ENCODE assay signal across 12 mouse cellular contexts in the genomic region with DNA sequence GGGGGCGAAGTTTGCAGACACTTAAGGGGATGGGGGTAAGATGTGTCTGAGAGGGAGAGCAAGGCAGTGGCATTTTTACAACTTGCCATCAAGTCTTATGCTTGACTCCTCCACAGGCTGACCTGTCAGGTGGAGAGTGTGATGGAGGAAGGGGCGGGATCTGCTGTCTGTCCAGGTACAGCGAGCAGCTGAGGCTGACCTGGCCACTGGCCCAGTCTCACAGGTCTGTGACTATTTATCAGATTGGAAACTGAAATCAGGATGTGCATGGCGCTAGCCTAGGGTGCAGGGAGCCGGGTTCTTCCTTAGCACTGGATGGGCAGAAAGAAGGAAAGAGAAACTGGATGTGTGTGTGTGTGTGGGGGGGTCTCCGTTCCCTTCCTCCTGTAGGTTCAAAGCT. TPM values are rescaled to one million over a fixed set of nuclear protein-coding genes. Genes with fewer than 3 reads are reported as not detected.
DNase-seq lines count a peak whose midpoint lies in the region; ATAC-seq and TF ChIP-seq lines count a peak whose summit lies in the region.
"Had no signal": no experiment of that assay in that cellular context is flagged by ENCODE, and none has a peak within 500 bp of the region (broad histone marks: within the 10 kb centered on the region; RNA-seq: fewer than 3 reads in every experiment).

No protein-coding gene starts in this region.

- TF ChIP-seq CTCF in kidney, postnatal 0 days (IDR thresholded peaks at IDR 0.05; ENCODE audit: low read depth), result no peak

- 53% methylated on average over 6 of the region's 6 CpGs for WGBS in heart, embryonic 11.5 days (ENCODE audit: insufficient replicate concordance)
- 55% methylated on average over 6 of the region's 6 CpGs for WGBS in lung, embryonic 15.5 days
- WGBS in kidney, postnatal 0 days, result 41% methylated on average over 6 of the region's 6 CpGs
- WGBS in stomach, embryonic 14.5 days, result 45% methylated on average over 6 of the region's 6 CpGs

- H3K27ac ChIP-seq in heart, embryonic 11.5 days (ENCODE audit: low read depth, low read length), result no peak overlapping the region
- peak overlapping the region; percentile 16; the same call in 1 of the 2 replicates for H3K27ac ChIP-seq in lung, embryonic 15.5 days
- no peak overlapping the region for H3K27ac ChIP-seq in kidney, postnatal 0 days
- H3K27ac ChIP-seq in stomach, embryonic 14.5 days (ENCODE audit: low read length), result no peak overlapping the region
- H3K27ac ChIP-seq: midbrain, embryonic 13.5 days had no signal

- ATAC-seq in heart, embryonic 11.5 days (replicated peaks; ENCODE audit: insufficient number of reproducible peaks, low FRiP score, low TSS enrichment), result no peak
- ATAC-seq in lung, embryonic 15.5 days (ENCODE audit: borderline replicate concordance, extremely low read depth, low FRiP score, low TSS enrichment), result no peak
- no peak for ATAC-seq in kidney, postnatal 0 days (replicated peaks; ENCODE audit: low FRiP score, low read depth)
- no peak for ATAC-seq in stomach, embryonic 14.5 days (ENCODE audit: insufficient number of reproducible peaks, insufficient read depth, low FRiP score, low read depth)
- ATAC-seq: inflammation-experienced regulatory T-cells, adult 6 months; midbrain, embryonic 13.5 days had no signal

- H3K36me3 ChIP-seq in heart, embryonic 11.5 days (ENCODE audit: control insufficient read depth, insufficient read depth, low read length), result no peaks in the 10 kb centered on the region
- H3K36me3 ChIP-seq in lung, embryonic 15.5 days, result no peaks in the 10 kb centered on the region
- no peaks in the 10 kb centered on the region for H3K36me3 ChIP-seq in kidney, postnatal 0 days (ENCODE audit: insufficient read depth, low read length)
- H3K36me3 ChIP-seq in stomach, embryonic 14.5 days (ENCODE audit: control insufficient read depth, insufficient read depth, low read length), result no peaks in the 10 kb centered on the region
- H3K36me3 ChIP-seq: midbrain, embryonic 13.5 days had no signal

- no peak for DNase-seq in heart, postnatal 10 days
- no peak for DNase-seq in lung, postnatal 4 days
- no peak for DNase-seq in kidney, postnatal 0 days (ENCODE audit: low spot score)
- DNase-seq in embryo, embryonic 10 days (ENCODE audit: low spot score), result no peak
- no peak for DNase-seq in right cerebral cortex, adult 2 months (ENCODE audit: low spot score in 2 of 2)
- DNase-seq: cerebellum, postnatal 10 days; gastrocnemius, postnatal 25 days had no signal

- H3K27me3 ChIP-seq in heart, embryonic 11.5 days (ENCODE audit: control insufficient read depth, insufficient read depth, low read length), result peaks cover 14% of the 10 kb centered on the region
- H3K27me3 ChIP-seq in lung, embryonic 15.5 days, result peaks cover 8% of the 10 kb centered on the region; the same call in 1 of the 2 replicates
- no peaks in the 10 kb centered on the region for H3K27me3 ChIP-seq in kidney, postnatal 0 days (ENCODE audit: insufficient read depth, low read length)
- H3K27me3 ChIP-seq in stomach, embryonic 14.5 days (ENCODE audit: control insufficient read depth, insufficient read depth, low read length), result peaks cover 3% of the 10 kb centered on the region; the same call in 1 of the 2 replicates

- H3K9ac ChIP-seq in heart, embryonic 11.5 days (ENCODE audit: low read depth, low read length), result no peak overlapping the region
- H3K9ac ChIP-seq in lung, embryonic 15.5 days, result no peak overlapping the region
- no peak overlapping the region for H3K9ac ChIP-seq in kidney, postnatal 0 days (ENCODE audit: low read depth, low read length)
- no peak overlapping the region for H3K9ac ChIP-seq in stomach, embryonic 14.5 days (replicated peaks; ENCODE audit: low read depth, low read length)
- H3K9ac ChIP-seq: midbrain, embryonic 13.5 days had no signal

- H3K9me3 ChIP-seq in heart, embryonic 11.5 days (replicated peaks; ENCODE audit: control insufficient read depth, low read length), result no peaks in the 10 kb centered on the region
- no peaks in the 10 kb centered on the region for H3K9me3 ChIP-seq in lung, embryonic 15.5 days
- H3K9me3 ChIP-seq in kidney, postnatal 0 days (replicated peaks; ENCODE audit: low read length), result no peaks in the 10 kb centered on the region
- H3K9me3 ChIP-seq in stomach, embryonic 14.5 days (ENCODE audit: control insufficient read depth, low read depth, low read length), result no peaks in the 10 kb centered on the region
- H3K9me3 ChIP-seq: midbrain, embryonic 13.5 days had no signal

- H3K4me2 ChIP-seq in heart, embryonic 11.5 days, result peak overlapping the region; percentile 96; the same call in 1 of the 2 replicates
- peak overlapping the region; percentile 93 for H3K4me2 ChIP-seq in lung, embryonic 15.5 days
- H3K4me2 ChIP-seq in kidney, postnatal 0 days (ENCODE audit: low read length), result peak overlapping the region; percentile 76
- peak overlapping the region; percentile 76 for H3K4me2 ChIP-seq in stomach, embryonic 14.5 days (replicated peaks; ENCODE audit: low read depth, low read length)
- H3K4me2 ChIP-seq: midbrain, embryonic 13.5 days had no signal

- H3K4me1 ChIP-seq in heart, embryonic 11.5 days (ENCODE audit: control insufficient read depth, insufficient read depth, low read length), result peaks cover 23% of the 10 kb centered on the region
- H3K4me1 ChIP-seq in lung, embryonic 15.5 days, result peaks cover 45% of the 10 kb centered on the region
- peaks cover 12% of the 10 kb centered on the region for H3K4me1 ChIP-seq in kidney, postnatal 0 days (replicated peaks; ENCODE audit: insufficient read depth, low read length)
- peaks cover 21% of the 10 kb centered on the region for H3K4me1 ChIP-seq in stomach, embryonic 14.5 days (ENCODE audit: control insufficient read depth, insufficient read depth, low read length)

- intact Hi-C loops in heart, postnatal 10 days (cut with DNase I), result no loop called here

- H3K4me3 ChIP-seq in heart, embryonic 11.5 days (ENCODE audit: low read depth, low read length), result no peak overlapping the region
- peak overlapping the region; percentile 59 for H3K4me3 ChIP-seq in lung, embryonic 15.5 days
- peak overlapping the region; percentile 59 for H3K4me3 ChIP-seq in kidney, postnatal 0 days (replicated peaks; ENCODE audit: low read depth, low read length)
- H3K4me3 ChIP-seq in stomach, embryonic 14.5 days (ENCODE audit: low read depth, low read length), result peak overlapping the region; percentile 49; the same call in 1 of the 2 replicates

RNA-seq across cellular contexts. Expression of a gene that starts 1.3 kb away (rescaled TPM):
- 10.4 and 11.0 TPM in 2 replicates for polyA plus RNA-seq in heart, embryonic 11.5 days (2014; fragmentation: Nextera tagmentation; extraction: Ambion mirVana)
- total RNA-seq in heart, postnatal 10 days (2021), result 10 to 100 TPM; 14.0 to 19.6 TPM
- 7.0 and 7.6 TPM in 2 replicates for polyA plus RNA-seq in lung, embryonic 15.5 days (2015; fragmentation: Nextera tagmentation; extraction: Ambion mirVana)
- 8.8 and 10.0 TPM in 2 replicates for polyA plus RNA-seq in kidney, postnatal 0 days (2015; fragmentation: Nextera tagmentation; extraction: Ambion mirVana)
- 11.1 and 13.5 TPM in 2 replicates for polyA plus RNA-seq in stomach, embryonic 14.5 days (2014; fragmentation: Nextera tagmentation; extraction: Ambion mirVana)

RNA-seq across cellular contexts. Expression of a gene that starts 38.9 kb away (rescaled TPM):
- 9.4 and 10.2 TPM in 2 replicates for polyA plus RNA-seq in heart, embryonic 11.5 days (2014; fragmentation: Nextera tagmentation; extraction: Ambion mirVana)
- 1 to 10 TPM; 3.7 to 5.0 TPM for total RNA-seq in heart, postnatal 10 days (2021)
- polyA plus RNA-seq in lung, embryonic 15.5 days (2015; fragmentation: Nextera tagmentation; extraction: Ambion mirVana), result 9.5 and 12.3 TPM in 2 replicates
- polyA plus RNA-seq in kidney, postnatal 0 days (2015; fragmentation: Nextera tagmentation; extraction: Ambion mirVana), result 8.0 and 8.3 TPM in 2 replicates
- 9.0 and 11.8 TPM in 2 replicates for polyA plus RNA-seq in stomach, embryonic 14.5 days (2014; fragmentation: Nextera tagmentation; extraction: Ambion mirVana)

RNA-seq across cellular contexts. Expression of a gene that starts 38.9 kb away (rescaled TPM):
- polyA plus RNA-seq in heart, embryonic 11.5 days (2014; fragmentation: Nextera tagmentation; extraction: Ambion mirVana), result 6.1 and 6.5 TPM in 2 replicates
- 1 to 10 TPM; 7.9 TPM for total RNA-seq in heart, postnatal 10 days (2021)
- polyA plus RNA-seq in lung, embryonic 15.5 days (2015; fragmentation: Nextera tagmentation; extraction: Ambion mirVana), result 7.6 and 8.7 TPM in 2 replicates
- polyA plus RNA-seq in kidney, postnatal 0 days (2015; fragmentation: Nextera tagmentation; extraction: Ambion mirVana), result 9.8 and 10.1 TPM in 2 replicates
- polyA plus RNA-seq in stomach, embryonic 14.5 days (2014; fragmentation: Nextera tagmentation; extraction: Ambion mirVana), result 5.8 and 8.8 TPM in 2 replicates
